Mouse (Mus musculus) layer of hippocampus, adult 11-12 months (tissue): Measurements from ENCODE around the gene Clrn2.
"Not testable (repeated sequence)": the region's sequence is repeated elsewhere in the genome, so short reads cannot be mapped to it uniquely, and the experiment has no call there.

Experiments used
- DNase-seq: peaks from one replicate; pipeline ENCODE4 v3.0.0; 2022; ENCODE audit warnings: low spot score

Gene Clrn2

DNA sequence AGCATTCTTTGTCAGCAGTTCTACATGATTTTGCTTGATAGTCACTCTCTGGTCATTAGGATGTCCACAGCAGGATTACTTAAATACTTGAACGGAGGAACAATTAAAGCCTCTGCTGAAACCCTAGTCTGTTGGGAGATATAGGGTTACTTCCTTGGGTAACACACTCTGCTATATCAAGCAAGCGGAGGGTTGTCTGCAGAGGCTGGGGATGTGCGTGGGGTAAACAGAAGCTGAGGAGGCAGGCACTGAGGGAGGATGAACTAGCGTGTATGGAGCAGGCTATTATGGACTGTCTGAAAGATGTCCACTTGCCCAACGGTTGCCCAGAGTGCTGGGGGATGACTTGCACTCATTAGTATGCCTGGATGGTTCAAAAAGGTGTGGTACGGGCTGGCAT lies at the start of gene Clrn2:
Gene Clrn2 (plus strand): TSS at position 301 of the 400 bp plus-strand sequence.
- no peak for DNase-seq

DNA sequence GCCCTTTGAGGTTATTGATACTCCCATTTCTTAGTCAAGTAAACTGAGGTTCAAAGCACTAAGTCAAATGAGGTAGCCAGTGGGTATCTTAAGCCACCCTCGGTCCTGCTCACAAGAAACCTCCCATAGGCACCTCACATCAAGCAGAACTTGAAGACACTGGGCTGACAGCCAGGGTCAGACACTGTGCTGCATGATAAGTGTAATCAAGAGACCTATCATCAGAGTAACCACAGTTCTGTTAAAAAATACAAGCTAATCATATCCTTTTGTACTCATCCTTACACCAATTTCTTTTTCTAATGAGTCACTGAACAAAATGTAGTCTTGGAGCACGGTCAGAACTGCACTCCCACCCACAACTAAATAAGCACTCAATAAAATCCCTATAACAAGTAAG lies 47.4 kb upstream of the Clrn2 start:
- DNase-seq, result no peak

DNA sequence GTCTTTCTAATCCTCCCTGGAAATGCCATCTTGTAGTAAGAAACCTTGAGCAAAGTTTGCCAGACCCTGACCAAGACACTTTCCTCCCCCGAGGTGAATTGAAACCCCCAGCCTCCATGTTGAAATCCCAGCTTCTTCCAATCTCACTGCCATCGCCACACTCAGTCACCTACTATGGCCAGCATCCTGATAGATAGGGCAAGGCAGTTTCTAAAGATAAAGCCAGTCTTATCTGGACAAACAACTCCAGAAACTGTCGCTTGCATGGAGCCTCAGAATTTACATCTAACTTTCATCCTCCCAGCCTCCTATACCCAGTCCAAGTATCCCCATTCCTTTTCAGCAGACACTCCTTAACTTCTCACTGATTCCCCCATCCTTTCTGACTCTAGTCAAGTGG lies 37.1 kb upstream of the Clrn2 start:
- no peak for DNase-seq

DNA sequence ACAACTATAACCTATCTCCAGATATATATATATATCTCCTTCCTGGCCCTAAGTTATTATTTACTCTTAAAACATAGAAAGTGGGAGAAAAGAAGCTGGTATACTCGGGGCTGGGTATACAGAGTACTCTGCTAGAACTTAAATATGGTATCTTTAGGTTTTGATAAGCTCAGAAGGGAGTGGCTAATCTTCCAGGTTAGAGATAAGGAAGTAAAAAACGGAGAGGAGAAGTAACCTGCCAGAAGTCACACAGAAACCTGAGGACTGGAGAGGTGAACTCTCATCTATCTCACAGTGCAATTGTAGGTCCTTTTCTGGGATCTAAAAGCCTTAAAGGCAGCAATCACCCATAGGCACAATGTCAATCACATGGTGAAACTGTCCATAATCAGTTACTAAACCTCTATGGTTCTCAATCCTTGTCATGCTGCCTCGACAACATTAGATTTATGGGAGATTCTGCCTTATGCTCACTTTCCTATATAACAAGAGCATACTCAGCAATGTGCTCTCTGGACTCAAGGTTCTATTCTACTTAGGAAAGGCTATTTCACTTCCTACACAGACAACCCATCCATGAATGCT lies 35.6 kb upstream of the Clrn2 start:
- DNase-seq, result no peak

DNA sequence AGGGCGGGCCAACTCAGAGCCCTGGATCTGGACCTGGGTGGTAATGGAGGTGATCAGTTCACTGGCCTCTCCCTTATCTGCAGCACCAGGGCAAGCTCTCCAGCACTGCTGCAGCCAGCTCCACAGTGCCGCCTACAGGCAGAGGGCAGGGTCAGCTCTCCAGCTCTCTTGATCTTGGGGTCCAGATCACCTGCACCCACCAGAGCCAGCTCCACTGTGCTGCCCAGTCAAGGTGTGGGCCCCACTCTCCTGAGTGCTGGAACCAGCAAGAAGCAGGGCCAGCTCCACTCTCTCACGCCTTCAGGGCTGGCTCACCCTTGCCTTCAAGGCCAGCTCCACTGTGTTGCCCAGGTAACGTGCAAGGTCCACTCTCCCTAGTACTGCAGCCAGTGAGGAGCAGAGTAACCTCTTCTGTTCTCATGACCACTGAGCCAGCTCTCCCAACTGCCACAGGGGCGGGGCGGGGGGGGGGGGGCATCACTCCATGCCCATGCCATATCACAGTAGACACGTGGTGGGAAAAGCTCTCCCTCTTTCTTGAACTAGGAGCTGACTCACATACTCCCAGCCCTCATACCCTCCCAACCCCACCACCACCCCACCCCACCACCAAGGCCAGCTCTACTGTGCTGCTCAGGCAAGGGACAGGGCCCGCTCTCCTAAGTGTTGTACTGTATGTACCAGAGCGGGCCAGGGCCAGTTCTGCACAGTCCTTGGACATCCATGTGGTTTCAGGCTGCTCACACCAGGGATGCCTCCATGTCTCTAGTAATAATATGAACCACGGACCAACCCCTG lies 33.5 kb upstream of the Clrn2 start:
- DNase-seq, result no peak

DNA sequence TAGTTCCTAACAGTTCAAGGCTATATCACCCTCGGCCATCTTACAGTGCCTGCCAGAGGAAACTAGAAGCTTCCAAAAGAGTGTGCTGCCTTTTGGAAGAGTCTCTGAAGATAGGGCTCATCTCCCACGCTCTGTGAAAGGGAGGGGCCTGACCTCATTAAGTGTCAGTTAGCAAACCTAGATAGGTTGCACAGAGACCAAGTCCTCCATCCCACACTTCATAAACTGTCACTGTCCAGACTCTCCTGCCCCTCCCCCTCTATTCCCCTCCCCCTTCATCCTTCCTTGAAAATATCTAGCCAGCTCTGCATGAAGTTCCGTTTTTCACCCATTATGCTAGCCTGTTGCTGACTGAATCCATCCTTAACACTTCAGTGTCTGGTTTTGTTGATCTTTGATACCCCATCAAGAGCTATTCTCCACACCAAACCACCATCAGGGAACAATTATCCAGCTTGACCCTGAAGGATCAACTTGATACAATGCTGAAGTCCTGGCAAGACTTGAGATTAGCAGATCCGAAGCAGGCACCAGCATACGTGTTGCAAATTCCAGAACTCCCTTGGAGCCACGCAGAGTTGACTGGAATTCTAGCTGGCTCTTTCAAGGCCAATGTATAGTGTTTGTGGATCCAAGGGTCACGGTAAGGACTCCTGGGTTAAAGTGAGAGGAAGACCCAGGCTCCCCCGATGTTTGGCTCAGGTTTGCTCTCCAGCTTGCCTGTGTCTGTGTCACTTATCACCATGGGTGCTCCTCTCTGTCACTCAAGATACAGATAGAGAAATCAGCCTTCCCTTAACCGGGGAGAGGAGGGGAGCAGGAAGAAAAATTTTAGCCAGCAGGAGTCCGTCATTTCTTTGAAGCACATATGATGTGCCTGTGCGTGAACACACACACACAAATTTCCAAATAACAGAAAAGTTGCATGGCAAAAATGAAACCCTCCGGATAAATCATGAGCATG lies 31.4 kb upstream of the Clrn2 start:
- no peak for DNase-seq

DNA sequence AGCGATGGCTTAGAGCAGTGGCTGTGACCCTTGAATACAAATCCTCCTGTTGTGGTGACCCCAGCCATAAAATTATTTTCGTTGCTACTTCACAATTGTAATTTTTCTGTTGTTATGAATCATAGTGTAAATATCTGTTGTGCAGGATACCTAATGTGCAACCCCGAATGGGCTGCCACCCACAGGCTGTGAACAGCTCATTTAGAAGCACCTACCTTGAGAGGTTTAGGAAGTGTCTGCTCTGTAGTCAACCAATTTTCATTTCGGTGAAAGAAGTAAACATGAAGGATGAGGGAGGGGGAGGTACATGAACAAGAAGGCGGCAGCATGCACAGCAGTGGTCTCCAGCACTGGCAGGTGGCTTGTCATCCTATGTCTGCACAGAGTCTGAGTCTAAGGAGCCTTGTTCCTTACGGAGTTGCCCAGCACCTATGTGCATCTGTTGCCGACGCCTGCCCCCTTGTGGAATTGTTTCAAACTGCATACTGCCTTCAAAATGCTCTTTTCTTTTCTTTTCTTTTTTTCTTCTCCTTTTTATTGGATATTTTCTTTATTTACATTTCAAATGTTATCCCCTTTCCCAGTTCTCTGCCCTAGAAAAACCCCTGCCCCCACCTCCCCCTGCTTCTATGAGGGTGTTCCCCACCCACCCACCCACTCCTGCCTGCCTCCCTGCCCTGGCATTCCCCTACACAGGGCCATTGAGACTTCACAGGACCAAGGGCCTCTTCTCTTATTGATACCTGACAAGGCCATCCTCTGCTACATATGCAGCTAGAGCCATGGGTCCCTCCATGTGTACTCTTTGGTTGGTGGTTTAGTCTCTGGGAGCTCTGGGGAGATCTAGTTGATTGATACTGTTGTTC lies 29.3 kb upstream of the Clrn2 start:
- peak; percentile 55 for DNase-seq

DNA sequence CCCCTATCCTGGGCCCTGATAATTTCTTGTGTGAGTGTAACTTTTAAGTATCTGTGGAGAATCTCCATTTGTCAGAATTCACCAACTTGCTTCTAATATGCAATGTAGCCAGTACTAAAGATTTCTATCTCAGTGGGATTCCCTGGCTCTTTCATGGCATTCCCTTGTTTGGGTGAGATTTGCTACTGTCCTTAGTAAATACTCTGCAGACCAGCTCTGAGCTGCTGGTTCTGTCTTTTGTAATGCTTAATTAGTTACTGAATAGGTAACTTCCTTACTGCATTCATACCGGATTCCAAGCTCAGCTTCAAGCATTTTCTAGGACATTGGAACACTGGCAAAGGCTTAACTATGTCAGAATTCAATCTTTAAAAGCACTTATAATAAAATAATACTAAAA lies 27.8 kb upstream of the Clrn2 start:
- not testable (repeated sequence) for DNase-seq

DNA sequence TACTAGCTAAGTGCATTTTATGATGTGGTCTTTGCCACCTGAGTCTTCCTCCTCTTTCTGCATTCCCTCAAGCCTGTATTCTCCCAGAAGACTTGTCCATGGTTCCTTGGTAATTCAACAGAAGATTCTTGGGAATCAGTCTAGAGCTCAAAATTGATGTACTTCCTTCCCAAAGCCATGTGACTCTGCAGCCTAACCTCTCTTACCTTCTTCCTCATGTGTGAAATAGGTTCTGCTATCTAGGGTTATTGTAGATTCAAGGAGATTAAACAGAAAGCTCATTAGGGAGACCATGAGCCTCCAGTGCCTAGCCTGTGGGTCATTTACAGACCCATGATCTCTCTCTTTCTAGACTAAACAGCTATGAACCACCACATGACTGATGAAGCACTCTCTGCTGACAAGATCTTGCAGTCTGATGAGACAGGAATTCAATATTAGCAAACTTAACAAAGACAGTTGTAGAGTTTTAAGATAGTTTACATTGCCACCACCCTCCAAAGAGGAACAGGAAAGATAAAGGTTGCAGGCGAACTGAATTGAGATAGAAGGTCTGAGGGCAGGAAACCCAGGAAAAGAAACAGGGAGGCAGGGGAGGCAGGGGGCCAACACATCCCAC lies 27.0 kb upstream of the Clrn2 start:
- DNase-seq, result no peak

DNA sequence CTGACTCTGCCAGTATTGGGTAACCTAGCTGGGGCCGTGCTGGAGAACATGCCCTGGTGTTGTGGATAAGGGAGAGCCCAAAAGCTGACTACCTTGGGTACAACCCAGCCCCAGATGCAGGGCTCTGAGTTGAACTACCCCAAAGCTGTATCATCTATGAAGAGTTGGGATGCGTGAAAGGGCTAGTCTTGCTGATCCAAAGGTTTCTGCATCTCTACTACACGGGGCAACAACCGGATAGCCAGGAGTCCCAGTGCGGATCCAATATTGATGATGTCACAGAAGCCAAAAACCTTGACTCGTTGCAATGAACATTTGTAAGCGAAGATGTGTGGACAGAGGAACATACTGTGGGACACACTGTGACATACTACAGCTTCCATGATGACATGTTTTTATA lies 25.7 kb upstream of the Clrn2 start:
- no peak for DNase-seq

DNA sequence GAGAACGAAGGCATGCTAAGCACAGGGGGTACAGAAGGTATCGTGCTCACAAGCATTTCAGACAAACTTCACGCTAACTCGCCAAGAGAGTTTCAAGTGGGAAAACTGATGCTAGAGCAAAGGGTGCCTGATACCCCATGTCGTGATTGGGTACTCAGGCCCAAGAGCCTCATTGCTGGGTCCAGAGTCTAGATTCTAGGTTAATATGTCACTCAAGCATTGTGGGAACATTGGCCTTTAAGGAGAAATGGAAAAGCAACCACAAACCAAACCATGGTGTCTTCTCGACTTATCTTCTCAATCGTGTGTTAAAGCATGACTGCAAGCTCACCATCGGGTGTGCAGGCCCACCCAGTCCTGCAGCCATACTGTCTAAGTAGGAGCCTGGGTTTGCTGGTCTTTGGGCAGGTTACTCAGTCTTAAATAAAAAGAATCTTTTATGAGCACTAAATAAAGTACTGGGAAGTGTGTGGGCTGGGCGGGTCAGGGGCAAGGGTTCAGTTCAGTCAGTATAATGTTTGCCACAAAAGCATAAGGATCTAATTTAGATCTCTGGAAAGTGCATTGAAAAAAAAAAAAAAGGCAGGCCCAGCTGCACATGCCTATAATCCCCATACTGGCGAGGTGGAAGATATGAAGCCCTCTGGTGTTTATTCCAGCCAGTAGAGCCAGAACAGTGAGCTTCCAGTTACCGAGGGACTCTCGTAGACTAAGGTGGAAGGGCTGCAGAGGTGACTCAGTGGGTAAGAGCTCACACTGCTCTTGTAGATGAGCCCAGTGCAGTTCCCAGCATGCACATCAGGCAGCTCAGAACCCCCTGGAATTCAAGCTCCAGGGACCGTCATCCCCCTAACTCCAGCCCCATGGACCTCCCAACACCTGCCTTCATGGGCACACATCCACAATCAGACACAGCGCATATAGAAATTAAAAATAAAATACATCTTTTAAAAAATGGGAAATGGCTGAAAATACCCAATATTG lies 17.3 kb upstream of the Clrn2 start:
- no peak for DNase-seq

DNA sequence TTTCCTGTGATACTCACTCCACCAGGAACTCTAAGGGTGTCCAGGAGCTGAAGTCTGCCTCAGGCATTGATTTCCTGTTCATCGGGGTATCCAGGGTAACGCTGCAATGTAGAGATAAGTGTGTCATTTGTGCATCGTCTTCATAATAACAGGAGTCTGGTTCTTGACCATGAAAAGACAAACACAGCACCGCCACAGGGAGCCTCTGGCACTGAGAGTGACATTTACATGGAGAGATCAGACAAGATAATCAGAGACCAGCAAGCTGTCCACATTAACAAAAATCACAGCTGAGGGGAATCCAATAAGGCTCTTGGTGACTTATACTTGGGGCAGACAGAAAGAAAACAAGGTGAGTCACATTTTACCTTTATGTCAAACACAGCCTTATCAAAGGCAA lies 15.7 kb upstream of the Clrn2 start:
- no peak for DNase-seq

DNA sequence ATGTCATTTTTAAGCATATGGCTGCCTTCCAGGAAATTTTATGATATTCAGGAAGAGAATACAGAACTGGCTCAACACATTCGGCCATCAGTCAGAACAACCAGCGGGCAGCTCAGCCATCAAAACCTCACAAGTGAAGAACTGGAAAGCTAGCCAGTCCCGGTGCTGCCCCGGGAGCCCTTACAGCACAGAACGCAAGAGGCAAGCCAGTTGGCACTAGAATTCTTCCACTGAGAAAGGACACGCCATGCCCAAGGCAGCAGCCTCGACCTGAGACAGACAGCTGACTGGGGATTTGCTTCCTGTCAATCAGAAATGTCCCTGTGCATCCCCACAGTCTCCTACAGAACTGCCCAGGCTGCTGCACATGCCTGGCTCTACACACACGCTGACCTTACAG lies 15.2 kb upstream of the Clrn2 start:
- DNase-seq, result no peak

DNA sequence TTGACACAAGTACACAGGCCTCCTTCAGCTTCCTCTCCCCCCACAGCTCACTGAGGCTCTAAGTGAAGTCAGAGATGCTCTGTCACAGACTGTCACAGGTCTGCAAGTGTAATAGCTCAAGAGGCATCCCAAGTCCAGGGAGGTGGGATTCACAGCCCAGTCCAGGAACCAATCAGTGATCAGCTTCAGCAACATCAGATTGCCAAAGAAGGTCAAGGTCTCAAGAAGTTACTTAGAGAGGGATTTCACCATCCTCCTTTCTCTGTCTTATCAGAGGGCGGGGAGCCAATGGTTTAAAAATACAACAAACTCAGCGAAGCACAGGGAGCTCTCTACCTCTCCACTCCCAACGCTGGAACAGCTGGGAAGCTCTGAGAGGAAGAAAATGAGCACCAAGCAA lies 12.4 kb upstream of the Clrn2 start:
- DNase-seq, result no peak

DNA sequence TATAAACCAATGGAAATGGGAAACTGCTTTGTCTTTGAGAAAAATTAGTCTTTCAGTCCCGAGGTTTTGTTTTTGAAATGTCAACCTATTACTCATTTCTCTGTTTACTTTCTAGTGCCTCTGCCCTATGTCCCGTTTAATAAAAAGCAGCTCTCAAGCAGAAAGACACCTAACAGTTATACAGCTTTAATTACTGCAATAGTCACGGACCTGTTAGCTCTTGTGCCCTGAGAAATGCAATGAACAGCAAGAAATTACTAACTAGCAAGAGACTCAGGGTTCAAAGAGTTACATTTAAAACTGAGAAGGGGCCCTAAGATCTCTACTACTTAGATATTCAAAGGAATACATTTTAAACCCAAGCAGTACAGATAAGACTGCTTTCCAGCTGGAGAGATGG lies 11.8 kb upstream of the Clrn2 start:
- no peak for DNase-seq

DNA sequence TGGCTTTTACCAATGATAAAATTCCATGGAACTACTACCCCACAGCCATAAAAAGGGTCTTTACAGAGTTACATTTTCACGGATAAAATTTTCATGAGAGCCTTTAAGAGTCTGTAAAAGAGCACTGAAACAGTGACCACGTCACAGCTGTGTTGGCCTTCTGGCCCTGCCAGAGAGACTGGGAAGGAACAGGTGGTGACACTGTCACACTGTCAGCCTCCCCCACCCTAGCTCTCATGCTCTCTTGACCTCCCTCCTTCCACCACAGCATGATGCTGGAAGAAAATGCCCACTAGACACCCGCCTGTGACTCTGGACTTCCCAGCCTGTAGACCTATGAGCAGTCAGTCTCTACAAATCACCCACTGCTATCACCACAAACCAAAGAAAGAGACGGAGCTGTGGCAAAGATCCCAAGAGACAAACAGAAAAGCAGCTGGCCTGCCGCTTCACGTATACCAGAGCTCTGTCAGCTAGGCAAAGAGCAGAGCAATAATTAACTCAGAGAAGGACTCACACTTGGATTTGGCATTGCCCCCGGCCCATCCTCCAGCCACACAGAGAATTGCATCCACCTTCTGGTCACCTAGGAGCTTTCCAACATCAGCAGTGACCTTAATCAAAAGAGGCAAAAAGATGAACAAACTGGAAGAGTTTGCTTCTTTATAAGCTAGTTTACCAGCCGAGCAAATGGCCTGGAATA lies 9.3 kb upstream of the Clrn2 start:
- no peak for DNase-seq

DNA sequence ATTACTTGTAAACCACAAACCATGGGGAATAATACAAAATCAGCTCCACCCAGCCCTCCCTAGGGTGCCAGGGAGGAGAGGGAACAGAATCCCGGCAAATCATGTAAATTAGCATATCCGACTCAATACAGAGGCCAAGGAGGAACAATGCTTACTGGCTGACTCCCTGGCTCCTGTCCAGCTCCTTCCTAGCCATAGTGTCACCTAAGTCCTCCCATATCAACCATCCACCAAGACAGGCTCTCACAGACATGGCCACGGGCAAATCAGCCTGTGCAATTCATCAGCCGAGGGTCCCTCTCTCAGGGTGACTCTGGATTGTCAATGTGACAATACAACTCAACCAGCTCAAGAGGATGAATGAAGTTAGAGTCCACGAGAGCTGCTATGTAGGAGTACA lies 4.9 kb upstream of the Clrn2 start:
- no peak for DNase-seq

DNA sequence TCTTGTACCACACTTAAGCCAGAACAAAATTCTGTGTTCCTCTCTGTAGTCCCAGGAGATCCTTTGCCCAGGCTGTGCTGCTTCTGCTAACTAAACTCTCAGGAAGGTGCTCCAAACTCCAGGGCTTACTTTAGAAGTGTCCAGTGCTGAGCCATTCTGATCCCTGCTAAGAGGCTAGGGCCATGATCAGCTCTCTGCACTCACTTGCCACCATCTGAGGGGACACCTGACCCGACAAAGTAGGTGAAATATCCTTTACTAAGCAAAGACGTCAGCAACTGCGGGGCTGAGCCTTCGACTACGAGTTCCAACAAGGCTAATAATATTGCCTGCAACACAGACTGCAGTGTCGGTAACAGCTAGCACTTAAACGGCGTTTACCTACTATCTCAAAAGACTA lies 4.3 kb upstream of the Clrn2 start:
- no peak for DNase-seq
